Mouse (Mus musculus): ENCODE data around the gene Spats2l.

Spats2l gene

DNA sequence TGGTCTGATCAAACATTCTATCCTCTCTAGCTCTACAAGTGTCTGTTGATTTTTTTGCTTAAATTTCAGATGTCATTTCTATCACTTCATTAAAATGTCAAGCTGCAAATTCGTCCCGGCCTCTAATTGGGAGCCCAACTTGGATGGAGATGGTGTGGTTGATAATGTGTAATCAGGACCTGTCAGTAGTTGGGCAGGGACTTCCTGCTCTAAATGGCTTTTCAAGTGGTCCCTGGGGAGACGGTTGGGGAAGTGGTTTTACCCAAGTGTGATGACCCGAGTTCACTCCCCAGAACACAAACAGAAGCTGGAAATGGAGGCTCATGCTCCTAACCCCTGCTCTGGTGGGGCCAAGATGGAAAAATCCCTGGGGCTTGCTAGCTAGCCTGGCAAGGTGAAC, 36.3 kb downstream of the Spats2l start:
- ChIA-PET POLR2A (no interaction called here), CTCF (no interaction called here)

DNA sequence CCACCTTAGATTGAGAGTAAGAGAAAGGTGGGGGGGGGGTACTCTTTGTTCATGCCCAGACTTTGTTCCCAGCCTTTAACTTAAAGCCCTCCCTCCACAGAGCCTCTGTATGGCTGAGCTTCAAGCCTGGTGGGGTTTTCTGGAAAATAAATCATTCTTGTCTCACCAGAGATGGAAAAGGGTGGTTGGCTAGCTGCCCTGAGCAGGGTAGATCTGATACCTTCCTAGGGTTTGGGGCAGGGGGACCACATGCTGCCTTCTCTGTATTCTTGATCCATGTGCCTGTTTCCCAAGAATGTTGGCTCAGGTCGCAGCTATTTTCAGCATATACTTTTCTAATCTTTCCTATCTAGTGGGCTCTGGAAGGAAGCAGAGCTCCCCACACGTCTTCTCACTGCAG, 43.1 kb downstream of the Spats2l start:
- ChIA-PET CTCF (no interaction called here), POLR2A (interaction anchor here in 1 of 4 experiments (0.7 to 0.8 kb wide), 2 partner anchors 16 to 21 kb away, joined by 3 read pairs; no protein-coding TSS in a partner anchor)

DNA sequence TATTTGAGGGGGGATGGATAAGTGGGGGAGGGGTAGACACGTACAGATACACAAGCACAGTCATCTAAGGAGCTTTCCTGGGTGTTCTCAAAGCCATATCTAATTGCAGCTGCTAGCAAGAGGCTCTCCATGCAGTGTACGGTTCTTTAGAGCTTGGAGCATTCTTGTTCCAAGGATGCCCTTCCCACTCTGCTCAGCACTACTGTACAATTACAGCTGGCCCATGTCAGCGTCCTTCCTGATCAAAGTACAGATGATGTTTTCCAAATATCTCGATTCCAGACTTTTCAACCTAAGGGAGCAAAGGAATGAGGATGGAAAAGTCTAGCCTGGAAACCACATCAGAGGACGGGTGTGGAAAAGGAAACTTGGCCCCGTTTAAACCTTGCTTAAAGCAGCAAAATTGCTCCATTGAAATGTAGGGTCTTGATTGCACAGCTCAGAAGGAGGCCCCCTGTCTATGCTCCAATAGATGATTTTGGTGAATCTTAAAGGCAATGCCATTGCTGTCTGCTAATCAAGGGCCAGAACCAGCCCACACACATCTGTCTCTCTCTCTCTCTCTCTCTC, 46.6 kb downstream of the Spats2l start:
- POLR2A ChIA-PET = interaction anchor here in 1 of 4 experiments (0.6 kb wide), 1 partner anchor 194 kb away, joined by 3 read pairs; no protein-coding TSS in a partner anchor
- CTCF ChIA-PET = interaction anchor here in 2 of 4 experiments (0.7 kb wide), 2 partner anchors 10 to 376 kb away, joined by 4 to 10 read pairs; no protein-coding TSS in a partner anchor

DNA sequence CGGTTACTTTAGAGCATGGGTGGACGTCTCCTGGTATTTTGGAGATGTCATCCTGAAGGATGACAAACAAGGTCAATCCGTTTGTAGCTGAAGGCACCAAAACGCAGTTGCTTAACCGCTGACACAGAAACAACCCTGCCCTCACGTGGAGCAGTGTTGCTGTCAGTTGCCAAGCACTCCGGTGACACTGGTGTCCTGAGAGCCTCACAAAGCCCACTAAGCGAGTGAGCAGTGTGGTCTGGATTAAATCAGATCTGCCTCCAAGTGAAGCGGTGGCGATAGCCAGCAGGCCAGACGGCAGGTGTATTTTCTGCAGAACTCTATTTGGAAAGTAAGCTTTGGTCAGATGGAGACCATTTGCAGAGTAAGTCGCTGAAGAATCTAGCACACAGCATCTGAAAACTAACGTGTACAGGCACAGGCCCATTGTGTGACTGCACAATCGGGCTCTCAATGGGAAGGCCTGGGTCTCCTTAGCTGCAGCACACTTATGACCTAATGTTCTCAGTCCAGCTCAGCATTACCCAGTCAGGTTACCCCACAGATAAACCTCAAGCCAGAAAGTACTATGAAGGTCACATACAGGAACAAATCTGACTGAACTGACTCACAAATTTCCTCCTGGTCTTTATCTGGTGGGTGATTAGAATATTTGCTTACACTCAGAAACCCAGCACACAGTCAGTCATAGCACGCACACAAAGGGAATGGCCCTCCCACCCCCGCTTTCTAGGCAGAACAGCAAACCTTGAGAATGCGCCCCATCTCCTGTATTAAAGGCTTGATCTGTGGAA, 51.2 kb downstream of the Spats2l start:
- CTCF ChIA-PET = interaction anchor here in 1 of 4 experiments (0.6 kb wide), 1 partner anchor 1184 kb away, joined by 3 read pairs; no protein-coding TSS in a partner anchor
- POLR2A ChIA-PET = interaction anchor here in 1 of 4 experiments (2.2 kb wide), 1 partner anchor 9 kb away, joined by 5 read pairs; no protein-coding TSS in a partner anchor

DNA sequence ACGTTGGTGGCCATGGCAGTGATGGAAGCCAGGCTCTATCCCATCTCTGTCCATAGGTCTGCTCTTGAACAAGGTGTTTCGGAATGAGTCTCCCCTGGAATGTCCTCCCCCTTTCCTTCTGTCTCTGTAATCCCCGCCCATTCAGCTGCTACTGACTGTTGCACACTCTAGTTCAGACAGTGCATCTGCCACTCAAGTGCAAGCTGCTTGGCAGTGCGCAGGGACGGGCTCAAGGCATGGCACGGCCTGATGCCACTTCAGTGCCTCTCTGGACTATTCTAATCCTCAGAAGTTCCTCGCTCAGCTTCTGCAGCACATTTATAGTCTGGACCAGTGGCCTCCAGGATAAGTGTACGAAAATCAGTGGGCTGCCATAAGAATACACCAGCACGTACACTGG, 52.3 kb downstream of the Spats2l start:
- CTCF ChIA-PET = no interaction called here
- POLR2A ChIA-PET = interaction anchor here in 1 of 4 experiments (2.2 kb wide), 1 partner anchor 10 kb away, joined by 5 read pairs; no protein-coding TSS in a partner anchor

DNA sequence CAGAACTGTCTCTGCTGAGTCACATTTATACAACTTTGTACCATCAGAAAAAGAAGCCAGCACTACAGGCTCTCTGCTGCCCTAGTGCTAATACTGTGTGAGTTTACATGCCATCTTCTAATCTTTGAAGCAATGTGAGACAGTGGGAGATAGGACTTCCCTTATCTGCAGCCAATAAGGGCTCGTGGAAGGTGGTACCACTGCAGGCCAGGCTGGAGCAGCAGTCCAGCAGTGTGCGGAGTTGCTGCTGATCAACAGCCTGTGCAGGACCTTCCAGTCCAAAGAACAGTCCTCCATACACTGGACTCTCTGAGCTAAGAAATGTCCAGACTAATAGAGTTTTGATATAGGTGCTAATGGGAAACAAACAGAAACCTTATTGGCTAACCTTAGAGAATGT, 59.2 kb downstream of the Spats2l start:
- ChIA-PET POLR2A (interaction anchor here in 1 of 4 experiments (0.8 kb wide), 1 partner anchor 16 kb away, joined by 3 read pairs; no protein-coding TSS in a partner anchor), CTCF (interaction anchor here in 1 of 4 experiments (0.6 kb wide), 1 partner anchor 290 kb away, joined by 3 read pairs; no protein-coding TSS in a partner anchor)

DNA sequence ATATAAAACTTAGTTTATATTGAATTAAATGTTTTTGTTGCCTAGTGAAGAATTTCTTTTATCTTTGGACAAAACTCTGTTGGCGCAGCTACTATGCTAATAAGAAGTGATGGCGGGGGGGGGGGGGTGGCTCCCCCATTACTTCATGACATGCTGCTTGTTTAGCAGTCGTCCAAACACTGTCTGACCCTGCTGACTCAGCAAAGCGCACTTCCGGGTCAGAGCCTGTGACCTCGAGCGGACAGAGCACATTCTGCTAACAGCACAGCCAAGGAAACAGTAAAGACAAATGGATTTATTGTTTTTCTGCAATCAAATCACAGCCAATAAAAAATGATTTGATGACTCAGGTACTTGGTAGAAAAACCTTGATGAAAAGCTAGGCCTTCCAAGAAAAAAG, 61.2 kb downstream of the Spats2l start:
- ChIA-PET POLR2A (interaction anchor here in 1 of 4 experiments (0.6 to 1.5 kb wide), 4 partner anchors 10 to 170 kb away, joined by 3 read pairs; no protein-coding TSS in a partner anchor), CTCF (no interaction called here)

DNA sequence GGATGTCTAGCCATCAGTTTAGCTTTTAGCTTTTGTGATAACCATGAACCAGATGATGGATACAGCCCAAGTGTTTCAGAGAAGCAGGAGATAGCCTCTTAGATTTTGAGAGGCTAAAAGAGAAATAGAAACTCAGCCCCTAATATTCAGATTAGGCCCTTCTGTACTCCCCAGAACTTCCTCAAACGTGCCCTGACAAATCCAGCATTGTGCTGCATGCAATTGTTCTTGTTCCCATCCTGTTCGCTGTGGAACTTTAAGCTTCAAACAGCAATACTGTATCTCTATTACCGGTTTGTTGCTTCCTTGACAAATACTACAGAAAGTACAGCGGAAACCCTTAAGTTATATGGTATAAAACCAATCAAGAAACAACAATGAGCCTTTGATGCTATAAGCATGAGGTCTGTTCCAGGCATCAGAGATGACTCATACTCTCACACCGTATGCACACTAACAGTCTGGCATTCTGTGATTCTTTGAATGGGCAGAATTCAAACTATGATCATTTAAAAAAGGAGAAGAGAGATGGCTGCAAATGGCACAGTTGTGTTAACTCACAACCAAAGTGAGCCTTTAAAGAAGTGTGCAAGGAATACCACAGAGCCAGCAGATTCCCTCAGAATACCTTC, 62.8 kb downstream of the Spats2l start:
- POLR2A ChIA-PET = interaction anchor here in 2 of 4 experiments (0.6 to 1.0 kb wide), 2 partner anchors 14 to 22 kb away, joined by 3 to 4 read pairs; no protein-coding TSS in a partner anchor
- CTCF ChIA-PET = no interaction called here

DNA sequence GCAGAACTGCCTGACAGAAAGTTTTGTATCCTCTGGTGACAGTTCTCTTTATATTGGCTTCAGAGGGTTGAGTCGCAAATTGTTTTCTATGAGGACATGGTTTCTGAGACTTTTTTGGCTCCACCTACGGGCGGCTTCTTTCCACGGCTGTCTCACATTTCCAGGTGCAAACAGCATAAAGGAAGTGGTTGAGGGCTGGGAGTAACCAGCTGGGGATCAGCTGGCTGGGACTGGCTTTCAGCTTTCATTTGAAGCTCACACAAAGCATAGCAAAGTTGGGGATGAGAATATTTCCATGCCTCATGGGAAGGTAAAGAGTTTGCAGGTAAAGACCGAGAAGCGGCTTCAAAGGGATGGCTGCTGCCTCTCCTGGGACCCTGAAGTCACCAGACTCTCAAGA, 65.9 kb downstream of the Spats2l start:
- ChIA-PET POLR2A (no interaction called here), CTCF (no interaction called here)

DNA sequence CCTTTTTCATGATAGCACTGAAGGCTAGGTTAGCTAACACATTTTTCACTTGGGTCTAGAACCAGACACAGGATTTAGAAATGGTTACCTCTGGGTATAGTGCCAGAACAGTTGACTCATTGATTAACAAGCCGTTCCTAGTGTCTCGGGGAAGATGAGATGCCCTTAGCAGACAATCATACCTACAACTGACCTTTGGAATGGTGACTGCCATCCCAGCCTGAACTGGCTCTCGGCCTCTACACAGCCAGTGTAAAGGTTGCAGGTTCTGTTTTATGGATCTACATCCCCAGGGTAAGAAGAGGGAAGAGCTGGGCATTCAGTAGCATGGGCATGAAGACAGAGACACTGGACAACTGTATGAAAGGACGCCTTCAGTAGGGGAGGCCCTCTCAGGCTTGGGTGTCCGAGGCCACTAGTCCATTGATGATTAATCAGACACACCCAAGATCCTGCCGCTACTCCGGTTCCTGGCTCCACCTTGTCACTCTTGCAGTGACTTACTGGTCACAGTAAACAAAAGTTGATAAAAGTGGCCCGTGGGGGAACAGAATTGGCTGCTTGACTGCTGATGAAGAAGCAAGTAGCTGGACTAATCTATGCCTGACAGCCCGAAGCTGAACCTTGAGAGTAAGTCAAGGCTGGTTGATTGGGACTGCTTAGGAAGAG, 71.2 kb downstream of the Spats2l start:
- POLR2A ChIA-PET = interaction anchor here in 1 of 4 experiments (0.8 kb wide), 1 partner anchor 10 kb away, joined by 3 read pairs; no protein-coding TSS in a partner anchor
- CTCF ChIA-PET = no interaction called here

DNA sequence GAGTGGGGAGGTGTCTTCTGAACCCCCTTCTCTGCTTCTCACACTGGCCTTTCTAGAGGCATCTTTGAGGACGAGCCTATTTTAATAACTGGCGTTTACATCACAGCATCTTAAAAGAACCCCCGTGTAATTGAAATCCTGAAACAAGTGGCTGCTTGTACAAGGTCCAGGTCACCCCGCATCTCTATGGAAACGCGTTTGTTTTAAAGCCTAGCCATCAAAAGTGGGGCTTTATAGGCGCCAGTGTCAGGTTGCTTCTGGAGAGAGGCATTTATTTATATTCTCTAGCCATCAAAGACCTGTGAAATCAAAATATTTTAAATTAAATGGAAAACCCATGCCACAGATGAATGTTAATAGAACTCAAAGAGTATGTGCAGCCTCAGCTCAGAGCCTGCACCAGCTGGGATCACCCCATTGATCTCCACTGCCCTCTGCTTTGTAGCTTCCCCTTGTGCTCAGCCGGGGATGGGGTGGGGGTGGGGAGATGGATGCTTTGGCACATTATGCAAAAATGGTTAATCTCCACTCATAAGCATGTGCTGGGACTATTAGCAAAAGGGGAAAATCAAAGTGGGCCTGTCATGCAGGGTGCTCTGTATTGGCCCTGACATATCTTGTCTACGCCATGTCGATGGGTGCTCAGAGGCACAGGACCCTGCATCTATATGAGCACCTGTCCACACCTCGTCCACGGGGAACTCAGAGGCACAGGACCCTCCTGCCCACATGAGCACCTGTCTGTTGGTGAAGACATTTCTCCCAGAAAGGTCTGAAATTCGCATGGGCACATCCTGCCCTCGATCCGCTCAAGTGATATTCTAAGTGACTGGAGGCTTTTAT, 73.1 kb downstream of the Spats2l start:
- ChIA-PET CTCF (no interaction called here), POLR2A (interaction anchor here in 2 of 4 experiments (0.6 to 0.7 kb wide), 2 partner anchors 120 to 589 kb away, joined by 3 to 4 read pairs; no protein-coding TSS in a partner anchor)

DNA sequence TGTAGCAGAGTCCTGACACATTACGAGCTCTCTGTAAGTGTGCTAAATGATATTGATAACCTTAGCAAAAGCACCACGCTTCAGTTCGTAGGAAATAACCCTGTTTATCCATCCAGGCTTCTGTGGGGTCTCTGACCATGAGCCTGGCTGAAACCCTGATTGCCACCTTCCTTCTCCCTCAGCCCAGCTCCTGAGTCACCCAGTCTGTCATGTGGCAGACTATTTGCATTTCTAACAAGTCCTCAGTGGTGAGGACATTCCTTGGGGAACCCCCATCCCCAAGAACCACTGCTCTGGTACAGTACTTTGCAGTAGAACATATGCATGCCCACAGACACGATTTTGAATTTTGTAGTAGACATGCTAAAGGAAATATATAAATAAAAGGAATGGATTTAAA, 75.1 kb downstream of the Spats2l start:
- ChIA-PET POLR2A (interaction anchor here in 1 of 4 experiments (1.1 kb wide), 1 partner anchor 55 kb away, joined by 3 read pairs; no protein-coding TSS in a partner anchor), CTCF (no interaction called here)

DNA sequence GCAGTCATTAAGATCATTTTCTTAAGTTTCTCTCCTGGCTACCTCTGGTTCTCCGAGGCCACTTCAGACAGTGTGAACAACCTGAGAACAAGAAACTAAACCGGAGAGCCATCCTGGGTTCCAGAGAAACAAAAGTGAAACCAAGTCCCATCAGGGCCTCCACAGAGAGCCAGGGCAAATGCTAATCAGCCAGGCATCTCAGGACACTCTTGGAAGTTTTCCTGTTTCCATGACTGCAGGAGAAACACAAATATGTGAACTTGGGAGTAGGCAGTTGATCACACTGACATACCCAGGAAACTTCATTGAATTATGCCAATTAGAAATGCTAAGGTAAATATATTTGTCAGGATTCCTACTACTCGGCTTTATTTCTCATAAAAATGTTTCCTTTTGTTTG, 76.0 kb downstream of the Spats2l start:
- POLR2A ChIA-PET = interaction anchor here in 1 of 4 experiments (0.5 kb wide), 1 partner anchor 424 kb away, joined by 3 read pairs; no protein-coding TSS in a partner anchor
- CTCF ChIA-PET = no interaction called here

DNA sequence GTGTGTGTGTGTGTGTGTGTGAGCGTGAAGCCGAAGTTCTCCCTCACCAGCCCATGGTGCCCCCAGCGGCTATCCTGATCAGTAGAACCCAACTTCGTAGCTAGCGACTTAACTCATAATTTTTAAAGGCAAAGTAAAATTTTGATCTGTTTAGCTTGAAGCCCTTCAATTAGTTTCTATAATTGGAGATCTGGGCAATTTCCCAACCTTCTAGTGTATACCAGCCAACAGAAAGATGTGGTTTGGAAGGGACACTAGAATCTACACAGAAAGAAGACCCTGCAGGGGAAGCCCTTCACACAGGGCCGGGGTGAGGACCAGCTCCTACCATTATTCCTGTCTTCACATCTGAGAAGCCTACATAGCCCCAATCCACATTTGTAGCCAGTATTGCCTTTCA, 77.9 kb downstream of the Spats2l start:
- ChIA-PET POLR2A (no interaction called here), CTCF (no interaction called here)

DNA sequence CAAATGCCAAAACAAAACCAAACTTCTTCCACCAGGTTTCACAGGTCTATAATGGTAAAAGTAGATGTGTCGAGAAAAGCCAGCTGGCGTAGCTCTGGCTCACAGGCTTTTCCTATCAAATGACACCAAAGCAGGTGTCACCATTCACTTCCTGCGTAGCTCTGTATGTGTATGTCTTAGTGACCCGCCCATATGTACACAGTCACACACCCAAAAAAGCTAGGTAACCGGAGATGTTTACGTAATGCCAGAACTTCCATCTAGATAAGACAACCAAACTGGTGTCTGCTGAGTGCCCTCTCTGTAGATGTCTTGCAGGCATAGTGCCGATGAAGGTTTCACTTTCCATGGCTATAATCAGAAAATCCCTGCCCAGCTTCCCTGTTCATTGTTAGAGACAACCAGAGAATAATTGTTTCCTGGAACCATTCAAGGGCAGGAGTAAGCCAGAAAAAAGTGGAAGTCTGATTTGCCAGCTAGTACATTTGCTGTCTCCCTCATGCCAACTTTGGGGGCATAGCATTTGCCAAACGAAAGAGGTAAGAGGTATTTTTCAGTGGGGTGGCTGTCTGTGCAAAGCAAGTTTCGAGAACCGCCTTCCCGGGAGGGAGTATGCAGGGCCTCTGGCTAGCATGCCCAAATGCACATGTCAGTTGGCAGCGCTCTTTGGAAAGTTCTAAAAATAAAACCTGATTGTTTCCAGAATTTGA, 78.8 kb downstream of the Spats2l start:
- CTCF ChIA-PET = interaction anchor here in 1 of 4 experiments (1.0 kb wide), 1 partner anchor 78 kb away, joined by 3 read pairs; the partner anchor contains the start of gene Spats2l
- POLR2A ChIA-PET = no interaction called here

DNA sequence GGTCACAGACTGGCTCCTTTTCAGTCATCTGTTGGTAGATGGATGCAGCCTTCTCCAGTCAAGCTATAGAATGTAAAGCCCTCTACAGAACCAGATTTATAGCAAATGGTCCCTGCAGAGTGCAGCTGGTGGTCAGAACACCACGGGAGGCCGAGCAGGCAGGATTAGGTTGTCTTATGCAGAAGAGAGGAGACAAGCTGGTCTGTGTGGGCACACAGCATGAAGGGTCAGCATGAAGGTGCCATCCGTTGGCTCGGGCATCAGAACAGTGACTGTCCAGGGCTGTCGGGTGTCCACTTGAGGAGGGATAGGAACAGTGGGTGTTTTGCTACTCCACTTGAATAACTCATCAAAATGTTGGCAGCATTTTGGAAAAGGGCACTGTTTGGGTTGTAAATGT, 83.8 kb downstream of the Spats2l start:
- ChIA-PET POLR2A (no interaction called here), CTCF (no interaction called here)

DNA sequence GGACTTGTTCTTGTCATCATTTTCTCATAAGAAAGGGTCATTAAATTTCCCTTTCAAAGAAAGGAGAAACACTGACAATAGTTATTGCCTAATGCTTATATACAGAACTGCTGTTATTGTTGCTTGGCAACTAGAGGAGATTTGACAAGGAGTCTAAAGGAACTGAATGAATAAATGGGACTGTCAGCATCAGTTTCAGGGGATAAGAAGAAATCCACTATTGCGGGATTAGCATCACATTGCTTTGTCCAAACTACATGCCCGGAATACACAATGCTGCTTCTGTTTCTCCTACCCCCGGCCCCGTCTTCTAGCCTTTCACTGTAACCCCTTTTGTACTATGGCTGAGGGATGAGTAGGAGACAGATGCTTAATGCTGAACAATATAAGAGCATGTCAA, 88.1 kb downstream of the Spats2l start:
- ChIA-PET POLR2A (no interaction called here), CTCF (no interaction called here)

DNA sequence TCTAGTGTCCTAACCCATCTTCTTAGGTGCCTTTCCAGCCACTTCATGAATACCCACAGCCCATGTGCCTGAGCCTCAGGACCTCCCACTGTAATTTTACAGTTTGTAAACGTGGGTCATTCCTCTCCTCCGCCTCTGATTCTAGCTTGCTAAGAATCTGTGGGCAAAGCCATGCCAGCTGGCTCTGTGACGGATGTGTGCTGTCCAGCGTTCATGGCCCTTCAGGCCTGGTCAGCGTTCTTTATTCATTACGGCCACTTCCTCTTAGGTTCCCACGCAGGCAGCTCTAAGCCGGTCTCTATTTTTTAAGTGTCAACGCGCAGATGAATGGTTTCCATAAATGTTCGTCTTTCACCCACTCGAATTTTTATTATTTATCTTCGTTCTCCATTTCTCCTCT, 94.7 kb downstream of the Spats2l start:
- CTCF ChIA-PET = no interaction called here
- POLR2A ChIA-PET = no interaction called here
